Mouse (Mus musculus) lung, adult 2 months (tissue): ENCODE results near the gene Bbs4. TPM values are rescaled to one million over a fixed set of nuclear protein-coding genes. Genes with fewer than 3 reads are reported as not detected.
A peak's percentile ranks its signal among the peaks of the same experiment; 100 is the strongest.
"Not testable (repeated sequence)": the region's sequence is repeated elsewhere in the genome, so short reads cannot be mapped to it uniquely, and the experiment has no call there.

Experiments used
- DNase-seq: peaks from one replicate; pipeline ENCODE4 v3.0.0; 2022
- H3K4me1 ChIP-seq: fragments of 200-500 bp; 2 replicates; pipeline ENCODE4 v1.6.1; 2011; ENCODE audit warnings: low read length; ENCODE audit not compliant: control insufficient read depth, insufficient read depth
- H3K4me3 ChIP-seq: fragments of 200-500 bp; replicated peaks from 2 replicates; pipeline ENCODE3; 2011; ENCODE audit warnings: low read depth, mild to moderate bottlenecking, control low read depth, low read length; ENCODE audit errors: extremely low read depth
- CTCF ChIP-seq: fragments of 200-500 bp; IDR thresholded peaks from 2 replicates; pipeline ENCODE4 v1.5.1; 2011; ENCODE audit warnings: mild to moderate bottlenecking, low read length, control low read depth; ENCODE audit not compliant: insufficient read depth
- POLR2A ChIP-seq: fragments of 200-500 bp; IDR thresholded peaks from 2 replicates; pipeline ENCODE4 v1.6.1; 2011; ENCODE audit warnings: low read depth, mild to moderate bottlenecking, control low read depth, low read length, borderline replicate concordance; ENCODE audit errors: extremely low read depth
- WGBS: fragments of 180-500 bp; shearing (Covaris S2); methylation state at CpG from one replicate; pipeline ENCODE4 v1.1.7; 2018; 5-methylcytosine and 5-hydroxymethylcytosine counted together
- polyA plus RNA-seq: library from polyadenylated mRNA; depleted of rRNA; stranded (reverse); fragments of >200 nt; gene quantifications from 2 replicates; pipeline ENCODE4 v1.2.3, GENCODE M21; 2012; rRNA removed

The Bbs4 gene
- 3.4 and 3.5 TPM in 2 replicates for polyA plus RNA-seq

GRCm38 (mm10) chr9:59353253-59353639, at the start of gene Bbs4:
Bbs4 (minus strand) TSS chr9:59353508.
- TF ChIP-seq POLR2A (peak; percentile 60; the same call in 1 of the 2 replicates), CTCF (no peak)
- H3K4me3 ChIP-seq: peak within 1 kb of the TSS; percentile 63
- DNase-seq: peak; percentile 91
- under 1% methylated on average over 16 of the region's 32 CpGs for WGBS
- peaks cover 3% of the 10 kb centered on the region; the same call in 1 of the 2 replicates for H3K4me1 ChIP-seq

- Histone ChIP-seq H3K4me1 (no peaks in the 10 kb centered on the region), H3K4me3 (no peak overlapping the region)
- 88% methylated on average over 4 of the region's 4 CpGs for WGBS
- TF ChIP-seq POLR2A (no peak), CTCF (no peak)
- no peak for DNase-seq
These were observed 35.8 kb upstream of the Bbs4 start for GRCm38 (mm10) chr9:59389086-59389485.

GRCm38 (mm10) chr9:59388311-59388710, 35.0 kb upstream of the Bbs4 start:
- WGBS: 76% methylated on average over 1 of the region's 1 CpGs
- no peak for DNase-seq
- Histone ChIP-seq H3K4me3 (no peak overlapping the region), H3K4me1 (no peaks in the 10 kb centered on the region)
- no peak for TF ChIP-seq POLR2A
- TF ChIP-seq CTCF: no peak

DNA sequence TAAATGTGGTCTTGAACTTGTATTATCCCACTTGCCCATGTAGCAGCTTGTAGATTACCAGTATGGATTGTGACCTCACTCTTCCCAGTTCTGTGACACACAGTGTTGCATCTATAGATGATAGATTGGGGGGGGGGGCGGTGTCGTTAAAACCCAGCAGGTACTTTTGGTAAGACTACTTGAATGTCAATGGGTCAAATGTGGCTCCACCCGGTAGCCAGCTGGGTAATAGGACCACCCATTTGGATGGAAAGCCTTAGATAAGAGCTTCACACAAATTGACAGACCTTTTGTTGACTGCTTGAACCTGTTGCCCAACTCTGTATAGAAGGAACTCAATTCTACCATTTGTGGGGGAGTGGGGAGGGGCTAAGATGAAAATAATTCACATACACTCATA, 34.2 kb upstream of the Bbs4 start:
- TF ChIP-seq CTCF (no peak), POLR2A (no peak)
- 69% methylated on average over 3 of the region's 3 CpGs for WGBS
- H3K4me1 ChIP-seq: no peaks in the 10 kb centered on the region
- no peak for DNase-seq
- H3K4me3 ChIP-seq: no peak overlapping the region

DNA sequence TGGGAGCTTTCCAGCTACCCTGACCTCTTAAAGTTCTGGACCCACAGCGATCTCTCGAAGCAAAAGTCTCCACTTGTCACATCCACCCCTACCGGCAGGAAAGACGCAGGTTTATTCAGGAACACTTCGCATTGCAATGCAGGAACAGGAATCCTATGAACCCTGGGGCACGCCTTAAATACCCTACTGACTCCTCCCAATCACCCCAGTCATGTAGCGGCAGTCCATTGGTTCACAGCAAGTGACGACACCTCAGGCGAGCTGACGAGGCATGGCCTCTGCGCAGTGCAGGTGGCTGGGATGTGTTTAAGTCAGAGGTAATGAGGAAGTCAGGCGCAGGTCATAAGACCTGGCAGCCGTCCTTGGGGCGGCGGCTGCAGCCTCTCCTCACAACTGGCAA, 22.3 kb upstream of the Bbs4 start:
- H3K4me3 ChIP-seq: no peak overlapping the region
- H3K4me1 ChIP-seq: no peaks in the 10 kb centered on the region
- no peak for DNase-seq
- WGBS: 86% methylated on average over 15 of the region's 15 CpGs
- TF ChIP-seq POLR2A (no peak), CTCF (no peak)

- H3K4me3 ChIP-seq: no peak overlapping the region
- no peak for DNase-seq
- TF ChIP-seq CTCF (no peak), POLR2A (no peak)
- H3K4me1 ChIP-seq: no peaks in the 10 kb centered on the region
- 84% methylated on average over 9 of the region's 9 CpGs for WGBS
These were observed 16.3 kb upstream of the Bbs4 start for GRCm38 (mm10) chr9:59369646-59370045.

DNA sequence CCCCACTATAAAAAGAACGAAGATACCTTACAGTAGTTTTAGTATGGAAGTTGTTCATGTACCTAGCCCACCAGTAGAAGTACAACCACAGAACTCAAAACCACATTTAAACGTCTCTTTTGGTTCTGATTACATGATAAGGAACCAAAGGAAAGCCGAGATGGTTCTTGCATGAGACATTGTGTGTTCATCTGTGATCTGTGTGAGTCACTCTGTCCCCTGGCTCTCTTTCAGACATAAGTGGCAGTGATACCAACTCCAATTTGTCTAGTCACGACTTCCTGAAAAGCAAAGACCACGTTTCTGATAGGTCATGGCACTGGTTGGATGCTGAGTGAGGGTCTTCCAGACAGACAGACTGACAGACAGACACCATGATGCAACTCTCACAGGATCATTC, 15.9 kb upstream of the Bbs4 start:
- TF ChIP-seq CTCF (no peak), POLR2A (no peak)
- WGBS: 61% methylated on average over 5 of the region's 5 CpGs
- Histone ChIP-seq H3K4me1 (no peaks in the 10 kb centered on the region), H3K4me3 (no peak overlapping the region)
- no peak for DNase-seq

- DNase-seq, H3K4me1 ChIP-seq, H3K4me3 ChIP-seq: not testable (repeated sequence)
- WGBS: 69% methylated on average over 2 of the region's 3 CpGs
These were observed 7.2 kb upstream of the Bbs4 start for GRCm38 (mm10) chr9:59360487-59360886.

GRCm38 (mm10) chr9:59358041-59358440, 4.7 kb upstream of the Bbs4 start:
- not testable (repeated sequence) for H3K4me1 ChIP-seq, DNase-seq, H3K4me3 ChIP-seq
- WGBS: 61% methylated on average over 1 of the region's 1 CpGs

DNA sequence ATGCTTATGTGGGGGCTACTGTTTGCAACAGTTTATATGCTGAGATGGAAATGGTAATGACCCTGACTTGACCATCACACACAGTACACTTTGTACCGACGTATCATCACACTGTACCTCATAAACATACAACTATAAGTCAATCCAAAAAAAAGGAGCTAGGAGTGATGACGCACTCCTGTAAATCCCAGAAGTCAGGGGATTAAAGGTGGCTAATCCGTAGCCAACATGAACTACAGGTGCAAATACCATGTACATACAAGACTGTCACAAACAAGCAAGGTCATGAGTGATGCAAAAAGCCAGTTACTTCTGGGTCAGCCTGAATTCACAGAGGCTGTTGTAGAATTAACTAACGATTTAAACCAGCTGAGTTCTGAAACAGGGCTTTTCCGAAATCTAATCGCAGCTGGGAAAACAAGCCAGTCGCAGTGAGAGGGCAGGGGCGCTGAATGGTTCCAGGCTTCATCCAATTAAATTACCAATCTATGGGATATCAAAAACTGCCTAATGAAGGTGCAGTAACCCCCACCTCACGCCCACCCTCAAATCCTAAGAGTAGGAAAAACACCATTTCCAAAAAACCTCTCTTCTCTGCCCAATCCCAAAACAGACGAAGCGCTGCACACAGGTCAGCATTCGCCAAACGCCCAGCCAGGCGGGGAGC, 589 bp downstream of the Bbs4 start:
- peaks cover 3% of the 10 kb centered on the region; the same call in 1 of the 2 replicates for H3K4me1 ChIP-seq
- WGBS: 14% methylated on average over 15 of the region's 15 CpGs
- DNase-seq: no peak
- TF ChIP-seq POLR2A (no peak; the same call in 1 of the 2 replicates), CTCF (no peak)
- peak overlapping the region; percentile 63 for H3K4me3 ChIP-seq

DNA sequence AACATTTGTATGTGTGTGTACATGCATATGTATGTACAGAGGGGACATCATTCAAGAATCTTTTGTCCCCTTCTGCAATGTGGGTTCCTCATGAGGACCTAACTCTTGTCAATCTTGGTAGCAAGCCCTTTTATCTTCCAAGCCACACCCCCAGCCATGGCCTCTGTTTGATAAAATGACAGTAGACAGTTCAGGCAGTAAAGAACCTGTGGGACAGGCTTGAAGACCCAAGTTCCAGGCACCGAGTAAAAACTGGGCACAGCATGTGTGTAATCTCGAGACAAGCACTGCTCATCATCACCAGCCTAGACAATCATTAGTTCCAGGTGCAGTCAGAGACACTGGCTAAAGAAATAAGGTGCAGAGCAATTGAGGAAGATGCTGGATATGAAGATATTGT, 7.1 kb downstream of the Bbs4 start:
- DNase-seq: no peak
- WGBS: 78% methylated on average over 2 of the region's 2 CpGs
- no peak for TF ChIP-seq CTCF
- no peak for TF ChIP-seq POLR2A

More for the DNA sequence above, 7.1 kb downstream of the Bbs4 start:
- Histone ChIP-seq H3K4me3 (no peak overlapping the region), H3K4me1 (no peaks in the 10 kb centered on the region)
